Mouse (Mus musculus) thymus, adult 2 months (tissue): ENCODE data around the gene Vwf. TPM values are rescaled to one million over a fixed set of nuclear protein-coding genes. Genes with fewer than 3 reads are reported as not detected.
A peak's percentile ranks its signal among the peaks of the same experiment; 100 is the strongest.

Experiments
- DNase-seq: peaks from one replicate; pipeline ENCODE4 v3.0.0; 2021
- H3K27ac ChIP-seq: fragments of 200-500 bp; 2 replicates; pipeline ENCODE4 v1.5.1; 2012; ENCODE audit warnings: low read length, control low read depth; ENCODE audit not compliant: control insufficient read depth, insufficient read depth
- H3K27me3 ChIP-seq: fragments of 200-500 bp; 2 replicates; pipeline ENCODE4 v1.6.1; 2012; ENCODE audit warnings: mild to moderate bottlenecking, low read length, moderate library complexity, mixed read lengths; ENCODE audit not compliant: control insufficient read depth, insufficient read depth
- H3K36me3 ChIP-seq: fragments of 200-500 bp; 2 replicates; pipeline ENCODE4 v1.6.1; 2012; ENCODE audit warnings: mild to moderate bottlenecking, low read length, moderate library complexity; ENCODE audit not compliant: control insufficient read depth, insufficient read depth
- H3K4me1 ChIP-seq: fragments of 200-500 bp; replicated peaks from 2 replicates; pipeline ENCODE4 v1.6.1; 2012; ENCODE audit warnings: low read length; ENCODE audit not compliant: control insufficient read depth, insufficient read depth
- H3K4me3 ChIP-seq: fragments of 200-500 bp; 2 replicates; pipeline ENCODE4 v1.5.1; 2012; ENCODE audit warnings: mild to moderate bottlenecking, low read length, control low read depth, moderate library complexity; ENCODE audit not compliant: control insufficient read depth, insufficient read depth
- CTCF ChIP-seq: fragments of 200-500 bp; IDR thresholded peaks from 2 replicates; pipeline ENCODE4 v1.5.1; 2012; ENCODE audit warnings: mild to moderate bottlenecking, control low read depth, low read length, moderate library complexity, borderline replicate concordance; ENCODE audit not compliant: control insufficient read depth, poor library complexity, insufficient read depth; ENCODE audit errors: extremely low read depth
- POLR2A ChIP-seq: fragments of 200-500 bp; IDR thresholded peaks from 2 replicates; pipeline ENCODE4 v1.6.1; 2012; ENCODE audit warnings: mild to moderate bottlenecking, low read length, control low read depth, moderate library complexity; ENCODE audit not compliant: control insufficient read depth, poor library complexity, insufficient read depth; ENCODE audit errors: extremely low read depth
- WGBS: fragments of 180-500 bp; shearing (Covaris S2); methylation state at CpG from one replicate; pipeline ENCODE4 v1.1.7; 2018; 5-methylcytosine and 5-hydroxymethylcytosine counted together
- polyA plus RNA-seq: library from polyadenylated mRNA; depleted of rRNA; stranded (reverse); fragments of >200 nt; gene quantifications from 2 replicates; pipeline ENCODE4 v1.2.3, GENCODE M21; 2012

The Vwf gene
- polyA plus RNA-seq, 1 experiment, result 32.3 TPM

GRCm38 (mm10) chr6:125604463-125605191 lies 58.1 kb downstream of the Vwf start:
- no peak for TF ChIP-seq POLR2A
- no peak; the same call in 1 of the 2 replicates for TF ChIP-seq CTCF
- H3K27me3 ChIP-seq, result no peaks in the 10 kb centered on the region
- no peaks in the 10 kb centered on the region; the same call in 1 of the 2 replicates for H3K4me1 ChIP-seq
- no peak overlapping the region for H3K4me3 ChIP-seq
- WGBS, result 34% methylated on average over 9 of the region's 9 CpGs
- DNase-seq, result peak; percentile 46
- H3K36me3 ChIP-seq, result no peaks in the 10 kb centered on the region
- H3K27ac ChIP-seq, result no peak overlapping the region

GRCm38 (mm10) chr6:125609025-125609424 lies 62.5 kb downstream of the Vwf start:
- Histone ChIP-seq H3K27me3 (no peaks in the 10 kb centered on the region), H3K4me1 (no peaks in the 10 kb centered on the region; the same call in 1 of the 2 replicates), H3K4me3 (no peak overlapping the region), H3K27ac (no peak overlapping the region), H3K36me3 (no peaks in the 10 kb centered on the region)
- TF ChIP-seq POLR2A (no peak), CTCF (no peak)
- no peak for DNase-seq
- WGBS, result 93% methylated on average over 6 of the region's 6 CpGs

GRCm38 (mm10) chr6:125617855-125618254 lies 71.3 kb downstream of the Vwf start:
- H3K4me1 ChIP-seq, result no peaks in the 10 kb centered on the region
- no peak overlapping the region for H3K27ac ChIP-seq
- DNase-seq, result no peak
- no peaks in the 10 kb centered on the region for H3K36me3 ChIP-seq
- WGBS, result 91% methylated on average over 1 of the region's 1 CpGs
- no peak overlapping the region for H3K4me3 ChIP-seq
- TF ChIP-seq CTCF, result no peak
- TF ChIP-seq POLR2A, result no peak
- no peaks in the 10 kb centered on the region for H3K27me3 ChIP-seq

- H3K4me1 ChIP-seq, result no peaks in the 10 kb centered on the region
- WGBS, result 83% methylated on average over 6 of the region's 6 CpGs
Observed at GRCm38 (mm10) chr6:125620764-125621163, 74.2 kb downstream of the Vwf start.

GRCm38 (mm10) chr6:125622434-125622833 lies 75.9 kb downstream of the Vwf start:
- Histone ChIP-seq H3K4me3 (no peak overlapping the region), H3K27ac (no peak overlapping the region), H3K4me1 (no peaks in the 10 kb centered on the region), H3K27me3 (no peaks in the 10 kb centered on the region), H3K36me3 (no peaks in the 10 kb centered on the region)
- DNase-seq, result no peak
- 58% methylated on average over 2 of the region's 2 CpGs for whole genome bisulfite sequencing
- TF ChIP-seq POLR2A, result no peak
- TF ChIP-seq CTCF, result no peak

More at GRCm38 (mm10) chr6:125620764-125621163, 74.2 kb downstream of the Vwf start:
- Histone ChIP-seq H3K4me3 (no peak overlapping the region), H3K27me3 (no peaks in the 10 kb centered on the region), H3K36me3 (no peaks in the 10 kb centered on the region), H3K27ac (no peak overlapping the region)
- DNase-seq, result no peak
- no peak for TF ChIP-seq CTCF
- TF ChIP-seq POLR2A, result no peak

GRCm38 (mm10) chr6:125640486-125640885 lies 93.9 kb downstream of the Vwf start:
- 18% methylated on average over 4 of the region's 4 CpGs for WGBS
- H3K4me1 ChIP-seq, result no peaks in the 10 kb centered on the region
- no peak overlapping the region for H3K4me3 ChIP-seq
- DNase-seq, result no peak
- H3K27ac ChIP-seq, result no peak overlapping the region
- no peaks in the 10 kb centered on the region for H3K27me3 ChIP-seq
- H3K36me3 ChIP-seq, result no peaks in the 10 kb centered on the region
- TF ChIP-seq POLR2A, result no peak
- no peak for TF ChIP-seq CTCF
